Mouse (Mus musculus) brain, embryonic 14.5 days (tissue): ENCODE results near the gene Teddm2. TPM values are rescaled to one million over a fixed set of nuclear protein-coding genes. Genes with fewer than 3 reads are reported as not detected.
A peak's percentile ranks its signal among the peaks of the same experiment; 100 is the strongest.

Experiments
- DNase-seq: peaks from one replicate; pipeline ENCODE4 v3.0.0-alpha.2; 2011; ENCODE audit warnings: low read depth
- CTCF ChIP-seq: fragments of 200-500 bp; IDR thresholded peaks from 2 replicates; pipeline ENCODE4 v1.5.1; 2012; ENCODE audit warnings: inconsistent platforms, mild to moderate bottlenecking, moderate library complexity, borderline replicate concordance; ENCODE audit not compliant: insufficient read depth, insufficient read length; ENCODE audit errors: extremely low read depth
- POLR2A ChIP-seq: fragments of 200-500 bp; IDR thresholded peaks from 2 replicates; pipeline ENCODE4 v1.6.1; 2012; ENCODE audit warnings: mild to moderate bottlenecking, inconsistent platforms, borderline replicate concordance; ENCODE audit not compliant: poor library complexity, insufficient read depth, insufficient read length, severe bottlenecking; ENCODE audit errors: extremely low read depth
- polyA plus RNA-seq: library from polyadenylated mRNA; depleted of rRNA; stranded (reverse); fragments of >200 nt; gene quantifications from 2 replicates; pipeline ENCODE4 v1.2.3, GENCODE M21; 2012; rRNA removed

The Teddm2 gene
- 0.90 and 1.2 TPM in 2 replicates for polyA plus RNA-seq

GRCm38 (mm10) chr1:153899731-153900380, at the start of gene Teddm2, which contains the start of gene Glul:
Gene Teddm2 (minus strand): TSS chr1:153900228.
Gene Glul (plus strand): TSS chr1:153899944.
- TF ChIP-seq POLR2A (peak; percentile 84; the same call in 1 of the 2 replicates), CTCF (no peak)
- peak; percentile 99 for DNase-seq

DNA sequence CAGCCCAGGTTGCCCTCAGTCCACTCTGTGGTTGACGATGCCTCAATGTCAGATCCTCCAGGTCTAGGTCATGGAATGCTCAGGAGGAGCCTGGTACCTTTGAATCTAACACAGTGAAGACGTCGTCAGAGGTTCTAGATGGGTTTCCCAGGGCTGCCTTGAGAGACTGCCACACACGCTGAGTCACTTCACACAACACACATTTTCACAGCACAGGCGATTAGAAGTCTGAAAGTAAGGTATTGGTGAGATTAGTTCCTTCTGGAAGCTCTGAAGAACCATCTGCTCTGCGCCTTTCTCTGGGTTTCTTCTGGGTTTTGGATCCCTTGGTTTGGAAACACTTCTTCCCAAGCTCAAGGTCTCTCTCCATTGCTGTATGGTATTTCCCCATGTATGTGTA, 47.8 kb upstream of the Teddm2 start:
- TF ChIP-seq CTCF (no peak), POLR2A (no peak)
- no peak for DNase-seq

- peak; percentile 14 for DNase-seq
- no peak for TF ChIP-seq POLR2A
- TF ChIP-seq CTCF = no peak
Measured at GRCm38 (mm10) chr1:153946971-153947370, 46.9 kb upstream of the Teddm2 start.

- DNase-seq = no peak
- no peak for TF ChIP-seq POLR2A
- TF ChIP-seq CTCF = no peak
Measured at GRCm38 (mm10) chr1:153945181-153945580, 45.2 kb upstream of the Teddm2 start.

GRCm38 (mm10) chr1:153940986-153941385, 41.0 kb upstream of the Teddm2 start:
- no peak for DNase-seq
- TF ChIP-seq POLR2A = no peak
- no peak for TF ChIP-seq CTCF

GRCm38 (mm10) chr1:153937025-153937424, 37.0 kb upstream of the Teddm2 start:
- TF ChIP-seq CTCF (no peak), POLR2A (no peak)
- no peak for DNase-seq

DNA sequence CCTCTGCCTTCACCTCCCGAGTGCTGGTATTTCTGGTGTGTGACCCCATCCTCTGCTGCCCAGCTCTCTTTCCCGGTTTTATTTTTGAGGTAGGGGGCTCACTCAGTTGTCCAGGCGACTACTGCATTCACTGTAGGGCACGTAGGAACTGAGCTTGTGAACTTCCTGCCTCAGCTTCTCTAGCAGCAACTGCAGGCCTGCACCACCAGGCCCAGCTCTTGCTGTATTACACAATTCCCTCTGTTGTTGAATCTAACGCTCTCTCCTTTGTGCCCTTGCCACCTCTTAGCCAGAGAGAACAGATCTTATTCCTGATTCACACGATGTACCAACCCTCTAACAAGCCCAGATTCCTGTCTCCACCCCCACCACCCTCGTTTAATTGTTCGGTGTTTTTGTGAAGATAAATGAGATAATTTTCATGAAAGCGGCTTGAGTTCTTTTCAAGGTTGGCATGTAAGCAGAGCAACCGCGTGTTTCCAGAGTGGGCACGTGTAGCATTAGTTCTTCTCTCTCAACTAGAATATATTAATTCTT, 35.9 kb upstream of the Teddm2 start:
- no peak for TF ChIP-seq CTCF
- TF ChIP-seq POLR2A = no peak
- DNase-seq = peak; percentile 41

- peak; percentile 22 for DNase-seq
- TF ChIP-seq POLR2A = no peak
- TF ChIP-seq CTCF = no peak
Measured at GRCm38 (mm10) chr1:153933772-153934171, 33.7 kb upstream of the Teddm2 start.

- DNase-seq = no peak
- TF ChIP-seq POLR2A (no peak), CTCF (no peak)
Measured at GRCm38 (mm10) chr1:153930431-153930830, 30.4 kb upstream of the Teddm2 start.

DNA sequence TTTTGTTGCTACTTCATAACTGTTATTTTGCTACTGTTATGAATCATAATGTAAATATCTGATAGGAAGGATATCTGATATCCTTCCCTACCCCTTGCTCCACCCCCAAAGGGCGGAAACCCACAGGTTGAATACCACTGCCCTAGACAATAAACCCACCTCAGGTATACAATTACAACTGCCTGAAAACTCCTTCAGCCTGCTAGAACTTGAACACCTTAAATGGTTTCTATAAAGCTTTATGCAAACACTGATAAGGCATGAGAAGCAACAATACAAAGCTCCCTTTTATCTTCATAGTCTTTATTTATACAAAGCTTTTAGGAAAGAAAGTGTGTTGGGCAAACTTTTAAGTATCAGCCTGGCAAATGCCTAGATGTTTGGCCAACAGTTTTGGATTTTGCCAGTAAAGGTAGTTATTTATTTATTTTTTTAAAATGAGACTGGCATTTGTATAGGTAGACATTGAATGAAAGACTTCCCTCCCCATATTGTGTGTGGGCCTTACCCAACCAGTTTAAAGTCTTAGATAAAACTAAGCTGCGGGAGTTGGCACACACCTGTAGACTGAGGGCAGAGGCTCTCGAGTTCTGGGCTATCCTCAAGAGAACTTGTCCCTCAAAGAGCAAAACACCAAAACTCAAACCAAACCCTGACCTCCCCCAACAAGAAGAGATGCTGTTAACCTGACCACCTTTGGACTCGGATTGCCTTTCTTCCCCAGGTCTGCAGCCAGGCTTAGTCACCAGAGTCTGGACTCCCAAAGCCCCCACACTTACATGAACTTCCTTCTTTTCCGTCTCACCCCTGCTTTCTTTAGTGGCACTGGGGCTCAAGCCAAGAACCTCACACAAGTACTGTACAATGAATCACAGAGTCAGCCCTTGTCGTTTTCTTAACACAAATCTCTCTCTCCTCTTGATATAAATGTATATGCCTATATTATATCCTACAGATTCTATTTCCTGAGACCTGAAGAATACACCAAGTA, 24.7 kb upstream of the Teddm2 start:
- TF ChIP-seq POLR2A = no peak
- no peak for TF ChIP-seq CTCF
- no peak for DNase-seq

DNA sequence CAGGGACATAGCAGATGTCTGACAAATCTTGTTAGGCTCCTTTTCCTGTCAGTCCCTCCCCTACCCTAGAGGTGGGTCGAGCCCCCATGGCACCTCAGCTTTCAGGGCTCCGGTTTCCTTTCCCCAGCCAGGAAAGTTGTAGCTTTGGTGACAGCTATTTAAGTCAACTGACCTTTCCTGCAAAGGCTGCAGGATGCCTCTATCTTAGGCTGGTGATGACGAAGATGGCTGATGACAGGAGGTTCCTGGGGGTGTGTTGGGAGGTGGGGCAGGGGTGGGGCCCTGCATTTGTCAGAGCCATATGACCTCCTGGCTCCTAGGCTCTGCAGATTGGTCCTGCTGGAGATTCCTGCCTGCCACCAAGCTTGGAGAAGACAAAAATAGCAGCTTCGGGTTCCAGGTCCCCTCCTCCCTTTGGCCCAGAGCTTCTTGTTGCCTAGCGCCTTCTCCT, 22.6 kb upstream of the Teddm2 start:
- no peak for DNase-seq
- TF ChIP-seq CTCF = no peak
- no peak for TF ChIP-seq POLR2A

DNA sequence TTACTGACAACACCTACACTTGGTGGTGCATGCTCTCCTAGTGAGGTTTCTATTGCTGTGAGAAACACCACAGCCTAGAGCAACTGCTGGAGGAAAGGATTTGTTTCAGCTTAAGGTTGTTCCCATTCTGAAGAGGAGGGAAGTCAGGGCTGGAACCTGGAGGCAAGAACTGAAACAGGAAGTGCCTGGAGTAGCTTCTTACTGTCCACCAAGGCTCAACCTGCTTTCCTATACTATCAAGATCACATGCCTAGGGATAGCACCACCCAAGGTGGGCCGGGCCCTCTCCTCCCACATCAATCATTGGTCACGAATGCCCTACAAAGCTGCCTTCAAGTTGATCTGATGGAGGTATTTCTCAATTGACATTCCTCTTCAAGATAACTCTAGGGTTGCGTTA, 21.6 kb upstream of the Teddm2 start:
- DNase-seq = no peak
- TF ChIP-seq POLR2A (no peak), CTCF (no peak)
